ENCODE assay signal across 8 mouse cellular contexts in the genomic region with DNA sequence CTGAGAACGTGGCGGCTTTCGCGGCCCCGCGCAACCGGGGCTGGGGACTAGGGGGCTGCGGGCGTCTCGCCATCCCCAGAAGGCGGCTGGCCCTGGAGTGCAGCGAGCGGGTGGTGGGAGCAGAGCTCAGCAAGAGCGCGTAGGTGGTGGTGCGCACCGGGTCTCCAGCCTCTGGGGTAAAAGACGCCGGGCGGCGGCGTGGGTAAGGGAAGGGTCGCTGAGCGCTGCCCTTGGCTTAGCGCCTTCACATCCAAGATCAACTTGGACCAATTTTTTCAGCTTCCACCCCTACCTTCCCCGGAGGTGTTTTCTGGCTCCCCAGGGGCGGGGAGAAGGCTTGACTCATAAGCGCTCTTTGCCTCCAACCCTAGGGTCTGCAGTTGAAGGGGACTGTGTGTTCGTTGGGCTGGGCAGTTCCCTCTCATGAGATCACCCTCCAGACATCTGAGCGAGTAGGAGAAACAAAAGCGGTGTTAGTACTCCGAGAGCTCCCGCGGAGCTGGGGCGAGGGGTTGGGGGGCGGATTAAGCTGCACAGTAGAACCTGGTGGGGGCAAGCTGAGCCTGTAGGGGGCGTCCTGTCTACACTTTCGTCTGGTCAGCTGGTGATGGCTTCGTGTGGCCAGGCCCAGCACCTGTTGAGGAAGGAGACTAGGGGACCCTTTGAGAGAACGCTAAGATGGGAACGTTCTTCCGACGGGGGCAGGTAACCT. TPM values are rescaled to one million over a fixed set of nuclear protein-coding genes. Genes with fewer than 3 reads are reported as not detected.
DNase-seq lines count a peak whose midpoint lies in the region; ATAC-seq and TF ChIP-seq lines count a peak whose summit lies in the region.

No protein-coding gene starts in this region.

- H3K36me3 ChIP-seq in heart, embryonic 16.5 days (ENCODE audit: control insufficient read depth, insufficient read depth) = no peaks in the 10 kb centered on the region
- H3K36me3 ChIP-seq in midbrain, embryonic 12.5 days = no peaks in the 10 kb centered on the region

- peak overlapping the region; percentile 69 for H3K4me3 ChIP-seq in heart, embryonic 16.5 days (ENCODE audit: low read length)
- H3K4me3 ChIP-seq in left cerebral cortex, adult 2 months = peak overlapping the region; percentile 86
- H3K4me3 ChIP-seq in midbrain, embryonic 12.5 days = peak overlapping the region; percentile 82

- peaks cover 62% of the 10 kb centered on the region for H3K27me3 ChIP-seq in heart, embryonic 16.5 days (ENCODE audit: control insufficient read depth, insufficient read depth, low read length)
- peaks cover 35% of the 10 kb centered on the region for H3K27me3 ChIP-seq in midbrain, embryonic 12.5 days

- no peaks in the 10 kb centered on the region for H3K9me3 ChIP-seq in heart, embryonic 16.5 days (replicated peaks; ENCODE audit: control insufficient read depth, low read length)
- no peaks in the 10 kb centered on the region for H3K9me3 ChIP-seq in midbrain, embryonic 12.5 days

- peak; percentile 33 for DNase-seq in ovary, postnatal 36 days (ENCODE audit: low spot score)
- no peak for DNase-seq in ovary, postnatal 14 days (ENCODE audit: low spot score)
- peak; percentile 74 for DNase-seq in embryo, embryonic 9.5 days (ENCODE audit: extremely low spot score)
- DNase-seq in left cerebral cortex, adult 2 months (ENCODE audit: extremely low spot score in 1 of 2, low spot score in 2 of 2) = peak; percentile 63 to 70
- peak; percentile 45 for DNase-seq in testis, postnatal 14 days (ENCODE audit: low spot score)
- no peak for DNase-seq in thymus, postnatal 0 days (ENCODE audit: low spot score)

- 2% methylated on average over 42 of the region's 43 CpGs for WGBS in heart, embryonic 16.5 days
- WGBS in midbrain, embryonic 12.5 days = under 1% methylated on average over 42 of the region's 43 CpGs

- no peak; the same call in 1 of the 2 replicates for ATAC-seq in heart, embryonic 16.5 days (replicated peaks; ENCODE audit: extremely low read depth, insufficient read depth, low FRiP score)
- peak; percentile 61 for ATAC-seq in midbrain, embryonic 12.5 days (ENCODE audit: low FRiP score, low read depth)

- TF ChIP-seq CTCF in left cerebral cortex, adult 2 months (IDR thresholded peaks at IDR 0.05) = peak; percentile 57

- no peak overlapping the region for H3K27ac ChIP-seq in heart, embryonic 16.5 days (ENCODE audit: low read length)
- peak overlapping the region; percentile 87 for H3K27ac ChIP-seq in left cerebral cortex, adult 2 months
- H3K27ac ChIP-seq in midbrain, embryonic 12.5 days (replicated peaks) = peak overlapping the region; percentile 92

- peak overlapping the region; percentile 54 for H3K9ac ChIP-seq in heart, embryonic 16.5 days (ENCODE audit: low read length)
- peak overlapping the region; percentile 74 for H3K9ac ChIP-seq in midbrain, embryonic 12.5 days (replicated peaks)

- H3K4me1 ChIP-seq in heart, embryonic 16.5 days (ENCODE audit: control insufficient read depth, insufficient read depth, low read length) = peaks cover 11% of the 10 kb centered on the region
- peaks cover 35% of the 10 kb centered on the region for H3K4me1 ChIP-seq in midbrain, embryonic 12.5 days

- intact Hi-C loops in left cerebral cortex, adult 2 months (cut with DNase I) = loop anchor here (1.0 to 2.0 kb wide), 2 partner anchors 56 to 123 kb away; a partner anchor contains a TSS

- peak overlapping the region; percentile 78 for H3K4me2 ChIP-seq in heart, embryonic 16.5 days (ENCODE audit: low read depth, low read length)
- H3K4me2 ChIP-seq in midbrain, embryonic 12.5 days (replicated peaks) = peak overlapping the region; percentile 94

RNA-seq across cellular contexts. Expression of a gene that starts 1.7 kb away (rescaled TPM):
- polyA plus RNA-seq in heart, embryonic 16.5 days (2015; fragmentation: Nextera tagmentation; extraction: Ambion mirVana) = 6.0 and 6.6 TPM in 2 replicates
- 10 to 100 TPM; 94.6 to 94.9 TPM for total RNA-seq in left cerebral cortex, adult 2 months (2021)
- polyA plus RNA-seq in midbrain, embryonic 12.5 days (2016; fragmentation: Nextera tagmentation; extraction: Ambion mirVana) = 24.7 and 29.8 TPM in 2 replicates
- polyA plus RNA-seq in thymus, postnatal 0 days (2015; fragmentation: Nextera tagmentation; extraction: Ambion mirVana) = 2.2 and 2.4 TPM in 2 replicates

RNA-seq across cellular contexts. Expression of a gene that starts 56.9 kb away (rescaled TPM):
- polyA plus RNA-seq in heart, embryonic 16.5 days (2015; fragmentation: Nextera tagmentation; extraction: Ambion mirVana) = 17.0 and 17.9 TPM in 2 replicates
- total RNA-seq in left cerebral cortex, adult 2 months (2021) = 100 to 1,000 TPM; 138 to 142 TPM
- 53.7 TPM in 2 replicates for polyA plus RNA-seq in midbrain, embryonic 12.5 days (2016; fragmentation: Nextera tagmentation; extraction: Ambion mirVana)
- polyA plus RNA-seq in thymus, postnatal 0 days (2015; fragmentation: Nextera tagmentation; extraction: Ambion mirVana) = 18.3 and 19.1 TPM in 2 replicates

Comparison
In these comparisons a context has a peak if more than half of its experiments do, and no peak if none do; other contexts are left out.
1. DNase-seq: peak in ovary, postnatal 36 days (single experiment), embryo, embryonic 9.5 days (single experiment), left cerebral cortex, adult 2 months (2 of 2) and testis, postnatal 14 days (single experiment); none in ovary, postnatal 14 days (single experiment) and thymus, postnatal 0 days (single experiment).
2. Peak in every context shown above with its lines, with median percentiles within 50 percentile points of each other: H3K4me3 ChIP-seq.